Mouse (Mus musculus): ENCODE measurements around the gene Sf1.

The Sf1 gene

GRCm38 (mm10) chr19:6363411-6364240, at the start of gene Sf1:
Gene Sf1 (plus strand): TSS chr19:6363690.
- ChIA-PET POLR2A (interaction anchor here (0.6 to 19.7 kb wide), 171 partner anchors 8 to 902 kb away, joined by 3 to 493 read pairs (median 4); partner anchors contain the start of genes Map4k2 (in 4 of the 4), Ehd1 (in 3 of the 4), Men1 (in 3 of the 4) and Arl2 (in 2 of the 4)), CTCF (interaction anchor here in 3 of 4 experiments (0.5 to 2.3 kb wide), 24 partner anchors 10 to 993 kb away, joined by 3 to 21 read pairs (median 4); partner anchors contain the start of genes Men1 (in 2 of the 3), Ap5b1 (in 1 of the 3), Arl2 (in 1 of the 3) and Batf2 (in 1 of the 3))

- POLR2A ChIA-PET: interaction anchor here (0.7 to 3.5 kb wide), 16 partner anchors 8 to 50 kb away, joined by 3 to 13 read pairs (median 3); partner anchors contain the start of genes Ehd1 (in 2 of the 4), Map4k2 (in 1 of the 4), Men1 (in 1 of the 4) and Sf1 (in 1 of the 4)
- CTCF ChIA-PET: interaction anchor here (1.0 to 3.2 kb wide), 7 partner anchors 9 to 53 kb away, joined by 3 to 14 read pairs (median 3); partner anchors contain the start of gene Men1 (in 1 of the 4)
Measured at GRCm38 (mm10) chr19:6313796-6314195, 49.7 kb upstream of the Sf1 start.

- POLR2A ChIA-PET: interaction anchor here in 2 of 4 experiments (0.6 to 3.5 kb wide), 16 partner anchors 8 to 244 kb away, joined by 3 to 14 read pairs (median 6); partner anchors contain the start of genes Cdc42bpg (in 1 of the 2), Ehd1 (in 1 of the 2), Map4k2 (in 1 of the 2) and Men1 (in 1 of the 2)
Measured at GRCm38 (mm10) chr19:6314513-6314912, 49.0 kb upstream of the Sf1 start.

GRCm38 (mm10) chr19:6315573-6315972, 47.9 kb upstream of the Sf1 start:
- POLR2A ChIA-PET: interaction anchor here (0.7 to 3.5 kb wide), 31 partner anchors 8 to 259 kb away, joined by 3 to 14 read pairs (median 5); partner anchors contain the start of genes Cdc42bpg (in 3 of the 4), Men1 (in 2 of the 4), Sf1 (in 2 of the 4) and Ehd1 (in 1 of the 4)

More at GRCm38 (mm10) chr19:6314513-6314912, 49.0 kb upstream of the Sf1 start:
- CTCF ChIA-PET: interaction anchor here (0.6 to 3.2 kb wide), 6 partner anchors 8 to 263 kb away, joined by 3 to 14 read pairs (median 4); partner anchors contain the start of gene Cdc42bpg (in 1 of the 4)

GRCm38 (mm10) chr19:6318145-6318544, 45.3 kb upstream of the Sf1 start:
- ChIA-PET CTCF (interaction anchor here in 2 of 4 experiments (0.5 to 0.6 kb wide), 2 partner anchors 277 to 339 kb away, joined by 3 read pairs; no protein-coding TSS in a partner anchor), POLR2A (interaction anchor here in 3 of 4 experiments (0.5 to 6.3 kb wide), 7 partner anchors 11 to 62 kb away, joined by 3 to 53 read pairs (median 4); partner anchors contain the start of genes Cdc42bpg (in 1 of the 3) and Men1 (in 1 of the 3))

More at GRCm38 (mm10) chr19:6315573-6315972, 47.9 kb upstream of the Sf1 start:
- CTCF ChIA-PET: interaction anchor here in 3 of 4 experiments (0.5 to 2.3 kb wide), 9 partner anchors 9 to 290 kb away, joined by 3 to 9 read pairs (median 3); partner anchors contain the start of gene Cdc42bpg (in 3 of the 3)

GRCm38 (mm10) chr19:6321358-6321757, 42.1 kb upstream of the Sf1 start:
- ChIA-PET POLR2A (interaction anchor here in 3 of 4 experiments (0.8 to 6.3 kb wide), 29 partner anchors 9 to 446 kb away, joined by 3 to 53 read pairs (median 5); partner anchors contain the start of genes Sf1 (in 2 of the 3), Arl2 (in 1 of the 3), Atg2a (in 1 of the 3) and Cdc42bpg (in 1 of the 3)), CTCF (interaction anchor here (0.6 to 3.9 kb wide), 10 partner anchors 10 to 395 kb away, joined by 3 to 20 read pairs (median 8); partner anchors contain the start of genes Cdc42bpg (in 3 of the 4), Ehd1 (in 1 of the 4) and Men1 (in 1 of the 4))

- ChIA-PET CTCF (interaction anchor here in 3 of 4 experiments (0.6 to 3.9 kb wide), 13 partner anchors 8 to 175 kb away, joined by 3 to 20 read pairs (median 5); partner anchors contain the start of genes Cdc42bpg (in 3 of the 3), Ehd1 (in 1 of the 3) and Men1 (in 1 of the 3)), POLR2A (interaction anchor here (0.6 to 6.3 kb wide), 46 partner anchors 9 to 447 kb away, joined by 3 to 53 read pairs (median 4); partner anchors contain the start of genes Men1 (in 3 of the 4), Sf1 (in 3 of the 4), Ehd1 (in 2 of the 4) and Cdc42bpg (in 1 of the 4))
Measured at GRCm38 (mm10) chr19:6321786-6322621, 41.5 kb upstream of the Sf1 start.

GRCm38 (mm10) chr19:6324751-6325150, 38.7 kb upstream of the Sf1 start:
- POLR2A ChIA-PET: interaction anchor here in 3 of 4 experiments (1.0 to 2.4 kb wide), 10 partner anchors 8 to 361 kb away, joined by 3 to 11 read pairs (median 4); partner anchors contain the start of genes Men1 (in 2 of the 3) and Pola2 (in 1 of the 3)

GRCm38 (mm10) chr19:6331178-6331577, 32.3 kb upstream of the Sf1 start:
- CTCF ChIA-PET: interaction anchor here (0.5 to 2.8 kb wide), 30 partner anchors 9 to 363 kb away, joined by 3 to 19 read pairs (median 5); partner anchors contain the start of genes Cdc42bpg (in 4 of the 4), Ehd1 (in 2 of the 4), Arl2 (in 1 of the 4) and Map4k2 (in 1 of the 4)
- POLR2A ChIA-PET: interaction anchor here in 3 of 4 experiments (0.6 to 27.3 kb wide), 27 partner anchors 9 to 316 kb away, joined by 3 to 400 read pairs (median 5); partner anchors contain the start of genes Cdc42bpg (in 2 of the 3), Ehd1 (in 2 of the 3), Map4k2 (in 2 of the 3) and Sf1 (in 2 of the 3)

More at GRCm38 (mm10) chr19:6324751-6325150, 38.7 kb upstream of the Sf1 start:
- CTCF ChIA-PET: no interaction called here

GRCm38 (mm10) chr19:6331719-6332516, 31.6 kb upstream of the Sf1 start:
- CTCF ChIA-PET: interaction anchor here (0.6 to 2.8 kb wide), 39 partner anchors 9 to 744 kb away, joined by 3 to 19 read pairs (median 5); partner anchors contain the start of genes Cdc42bpg (in 4 of the 4), Ehd1 (in 2 of the 4), Map4k2 (in 2 of the 4) and Arl2 (in 1 of the 4)
- POLR2A ChIA-PET: interaction anchor here in 3 of 4 experiments (0.6 to 27.3 kb wide), 37 partner anchors 9 to 317 kb away, joined by 3 to 400 read pairs (median 4); partner anchors contain the start of genes Ehd1 (in 3 of the 3), Arl2 (in 2 of the 3), Cdc42bpg (in 2 of the 3) and Map4k2 (in 2 of the 3)

GRCm38 (mm10) chr19:6333761-6334595, 29.5 kb upstream of the Sf1 start:
- ChIA-PET POLR2A (interaction anchor here (0.8 to 27.3 kb wide), 59 partner anchors 8 to 487 kb away, joined by 3 to 400 read pairs (median 5); partner anchors contain the start of genes Ehd1 (in 3 of the 4), Sf1 (in 3 of the 4), Cdc42bpg (in 2 of the 4) and Rasgrp2 (in 2 of the 4)), CTCF (interaction anchor here (0.8 to 2.2 kb wide), 26 partner anchors 9 to 318 kb away, joined by 3 to 13 read pairs (median 4); partner anchors contain the start of genes Arl2 (in 1 of the 4), Batf2 (in 1 of the 4), Capn1 (in 1 of the 4) and Cdc42bpg (in 1 of the 4))

GRCm38 (mm10) chr19:6334673-6335457, 28.6 kb upstream of the Sf1 start, which contains the start of gene Men1:
Gene Men1 (plus strand): TSS chr19:6334979.
- ChIA-PET CTCF (interaction anchor here (0.5 to 2.2 kb wide), 37 partner anchors 9 to 548 kb away, joined by 3 to 13 read pairs (median 4); partner anchors contain the start of genes Sf1 (in 2 of the 4), Arl2 (in 1 of the 4), Batf2 (in 1 of the 4) and Cdc42bpg (in 1 of the 4)), POLR2A (interaction anchor here (0.5 to 27.3 kb wide), 82 partner anchors 8 to 1227 kb away, joined by 3 to 400 read pairs (median 4); partner anchors contain the start of genes Ehd1 (in 3 of the 4), Sf1 (in 3 of the 4), Cdc42bpg (in 2 of the 4) and Rasgrp2 (in 2 of the 4))

GRCm38 (mm10) chr19:6335458-6335827, 28.0 kb upstream of the Sf1 start:
- CTCF ChIA-PET: interaction anchor here in 3 of 4 experiments (0.7 to 2.2 kb wide), 9 partner anchors 13 to 549 kb away, joined by 3 to 9 read pairs (median 6); partner anchors contain the start of gene Sf1 (in 1 of the 3)
- POLR2A ChIA-PET: interaction anchor here in 3 of 4 experiments (0.6 to 27.3 kb wide), 26 partner anchors 8 to 1226 kb away, joined by 3 to 400 read pairs (median 4); partner anchors contain the start of genes Ehd1 (in 2 of the 3), Sf1 (in 2 of the 3), Pygm (in 1 of the 3) and Sac3d1 (in 1 of the 3)

Measured in embryonic stem cell, embryonic (primary cell).